Comparison of ENCODE assay signal across 18 mouse cellular contexts in genomic region chr6:4549846-4550548, GRCm38 (mm10). TPM values are rescaled to one million over a fixed set of nuclear protein-coding genes. Genes with fewer than 3 reads are reported as not detected.
DNase-seq lines count a peak whose midpoint lies in the region; ATAC-seq and TF ChIP-seq lines count a peak whose summit lies in the region.
"Had no signal": no experiment of that assay in that cellular context is flagged by ENCODE, and none has a peak within 500 bp of the region (broad histone marks: within the 10 kb centered on the region; RNA-seq: fewer than 3 reads in every experiment).

No protein-coding gene starts in this region.

- H3K36me3 ChIP-seq in liver, postnatal 0 days (replicated peaks; ENCODE audit: insufficient read depth, low read length) = no peaks in the 10 kb centered on the region
- H3K36me3 ChIP-seq in liver, embryonic 12.5 days = no peaks in the 10 kb centered on the region
- no peaks in the 10 kb centered on the region for H3K36me3 ChIP-seq in intestine, postnatal 0 days (ENCODE audit: control insufficient read depth, insufficient read depth)

- H3K9ac ChIP-seq in liver, postnatal 0 days (replicated peaks) = no peak overlapping the region
- H3K9ac ChIP-seq in liver, embryonic 12.5 days = no peak overlapping the region
- H3K9ac ChIP-seq in intestine, postnatal 0 days (ENCODE audit: low read depth, low read length) = no peak overlapping the region
- H3K9ac ChIP-seq: lung, embryonic 14.5 days had no signal

- H3K4me2 ChIP-seq in liver, postnatal 0 days (ENCODE audit: low read depth, low read length) = no peak overlapping the region
- H3K4me2 ChIP-seq in liver, embryonic 12.5 days = no peak overlapping the region
- H3K4me2 ChIP-seq in intestine, postnatal 0 days (replicated peaks; ENCODE audit: low read depth) = no peak overlapping the region
- H3K4me2 ChIP-seq: heart, embryonic 11.5 days; lung, embryonic 14.5 days had no signal

- DNase-seq in adrenal gland, adult (ENCODE audit: inconsistent age in 2 of 2, low spot score in 1 of 2) = peak; percentile 30 to 78
- DNase-seq in adrenal gland, postnatal 4 days (ENCODE audit: low spot score in 2 of 2) = no peak
- no peak for DNase-seq in liver, postnatal 0 days
- DNase-seq in yolk sac, embryonic 10.5 days (ENCODE audit: low spot score) = peak; percentile 87
- DNase-seq in cerebellum, adult 8-10 months = no peak
- DNase-seq in right cerebral cortex, postnatal 14 days = no peak
- DNase-seq: cerebellum, postnatal 25 days; gastrocnemius, postnatal 25 days; heart, postnatal 36 days; kidney, adult 2 months; kidney, postnatal 36 days; lung, embryonic 14.5 days; retina, postnatal 1 day had no signal

- no peak overlapping the region for H3K4me3 ChIP-seq in liver, postnatal 0 days (ENCODE audit: low read depth, low read length)
- H3K4me3 ChIP-seq in liver, embryonic 12.5 days = no peak overlapping the region
- H3K4me3 ChIP-seq in intestine, postnatal 0 days (ENCODE audit: low read depth, low read length) = no peak overlapping the region
- H3K4me3 ChIP-seq: myocyte had no signal

- H3K4me1 ChIP-seq in liver, postnatal 0 days (ENCODE audit: insufficient read depth) = peaks cover 6% of the 10 kb centered on the region; the same call in 1 of the 2 replicates
- 0 out of 2 replicates have a peak, but pooled peaks cover 6% of the 10 kb centered on the region for H3K4me1 ChIP-seq in liver, embryonic 12.5 days
- no peaks in the 10 kb centered on the region for H3K4me1 ChIP-seq in intestine, postnatal 0 days (replicated peaks; ENCODE audit: control insufficient read depth, insufficient read depth, low read length)

- 0 out of 2 replicates have a peak, but pooled peaks have one; percentile 51 for ATAC-seq in liver, postnatal 0 days
- no peak for ATAC-seq in liver, embryonic 12.5 days
- ATAC-seq in intestine, postnatal 0 days = peak; percentile 82

- no peaks in the 10 kb centered on the region for H3K9me3 ChIP-seq in liver, postnatal 0 days (ENCODE audit: low read length)
- H3K9me3 ChIP-seq in liver, embryonic 12.5 days (replicated peaks) = no peaks in the 10 kb centered on the region
- H3K9me3 ChIP-seq in intestine, postnatal 0 days (ENCODE audit: control insufficient read depth) = no peaks in the 10 kb centered on the region

- no peak for TF ChIP-seq EP300 in liver, postnatal 0 days (IDR thresholded peaks at IDR 0.05; ENCODE audit: low read depth)

- no peak overlapping the region for H3K27ac ChIP-seq in liver, postnatal 0 days (ENCODE audit: low read depth)
- no peak overlapping the region for H3K27ac ChIP-seq in liver, embryonic 12.5 days
- H3K27ac ChIP-seq in intestine, postnatal 0 days (ENCODE audit: low read depth, low read length) = no peak overlapping the region

- H3K27me3 ChIP-seq in liver, postnatal 0 days (ENCODE audit: insufficient read depth, low read length) = no peaks in the 10 kb centered on the region
- no peaks in the 10 kb centered on the region for H3K27me3 ChIP-seq in liver, embryonic 12.5 days (replicated peaks)
- no peaks in the 10 kb centered on the region for H3K27me3 ChIP-seq in intestine, postnatal 0 days (replicated peaks; ENCODE audit: control insufficient read depth, insufficient read depth, low read length)

- WGBS in liver, postnatal 0 days (ENCODE audit: insufficient replicate concordance) = 41% methylated on average over 11 of the region's 11 CpGs
- 49% methylated on average over 11 of the region's 11 CpGs for WGBS in liver, embryonic 12.5 days (ENCODE audit: insufficient replicate concordance)
- 42% methylated on average over 11 of the region's 11 CpGs for WGBS in intestine, postnatal 0 days

- TF ChIP-seq CTCF in liver, postnatal 0 days (IDR thresholded peaks at IDR 0.05; ENCODE audit: low read depth) = no peak
- no peak for TF ChIP-seq CTCF in intestine, postnatal 0 days (IDR thresholded peaks at IDR 0.05; ENCODE audit: low read depth)

RNA-seq across cellular contexts. Expression of gene Col1a2, which starts 45.4 kb away (rescaled TPM):
- 100 to 1,000 TPM; 705 to 818 TPM for total RNA-seq in adrenal gland, postnatal 4 days (2021)
- polyA plus RNA-seq in liver, postnatal 0 days (2015; fragmentation: Nextera tagmentation; extraction: Ambion mirVana) = 21.9 and 24.8 TPM in 2 replicates
- polyA plus RNA-seq in liver, embryonic 12.5 days (2016; fragmentation: Nextera tagmentation; extraction: Ambion mirVana) = 85.5 and 94.7 TPM in 2 replicates
- 193 and 200 TPM in 2 replicates for polyA plus RNA-seq in intestine, postnatal 0 days (2015; fragmentation: Nextera tagmentation; extraction: Ambion mirVana)
- total RNA-seq: neutrophil, adult 5-6 weeks had no signal

RNA-seq across cellular contexts. Expression of gene Casd1, which starts 50.6 kb away (rescaled TPM):
- 10 to 100 TPM; 36.8 to 43.8 TPM for total RNA-seq in adrenal gland, postnatal 4 days (2021)
- polyA plus RNA-seq in liver, postnatal 0 days (2015; fragmentation: Nextera tagmentation; extraction: Ambion mirVana) = 8.0 and 8.5 TPM in 2 replicates
- polyA plus RNA-seq in liver, embryonic 12.5 days (2016; fragmentation: Nextera tagmentation; extraction: Ambion mirVana) = 17.4 and 18.1 TPM in 2 replicates
- 12.0 and 12.1 TPM in 2 replicates for polyA plus RNA-seq in intestine, postnatal 0 days (2015; fragmentation: Nextera tagmentation; extraction: Ambion mirVana)

Comparison
In these comparisons a context has a peak if more than half of its experiments do, and no peak if none do; other contexts are left out.
1. DNase-seq: peak in adrenal gland, adult (2 of 2) and yolk sac, embryonic 10.5 days (single experiment); none in adrenal gland, postnatal 4 days (0 of 2), liver, postnatal 0 days (single experiment), cerebellum, adult 8-10 months (single experiment) and right cerebral cortex, postnatal 14 days (single experiment).